Mouse (Mus musculus): Measurements from ENCODE around the gene Elavl3. TPM values are rescaled to one million over a fixed set of nuclear protein-coding genes. Genes with fewer than 3 reads are reported as not detected.

Gene Elavl3
- total and polyA plus RNA-seq, 3 experiments = 0.15 to 1.1 TPM; not detected in 1

- TF ChIP-seq JUND (IDR thresholded peaks at IDR 0.05; ENCODE audit: low read depth, low read length) (no peak), BHLHE40 (IDR thresholded peaks at IDR 0.05; ENCODE audit: borderline replicate concordance, low read depth, low read length) (no peak), RAD21 (IDR thresholded peaks at IDR 0.05; ENCODE audit: low read depth, low read length) (no peak), ZMIZ1 (IDR thresholded peaks at IDR 0.05; ENCODE audit: low read depth, low read length) (peak; percentile 97), MAFK (IDR thresholded peaks at IDR 0.05; ENCODE audit: borderline replicate concordance, low read depth, low read length) (no peak; the same call in 1 of the 2 replicates), CHD2 (IDR thresholded peaks at IDR 0.05; ENCODE audit: low read length) (0 out of 2 replicates have a peak, but pooled peaks have one; percentile 19), MYC (IDR thresholded peaks at IDR 0.05; ENCODE audit: low read depth, low read length) (peak; percentile 53; the same call in 1 of the 2 replicates), RCOR1 (IDR thresholded peaks at IDR 0.05; ENCODE audit: low read depth, low read length) (no peak), MAZ (IDR thresholded peaks at IDR 0.05; ENCODE audit: low read depth, low read length) (peak; percentile 98), ZNF384 (IDR thresholded peaks at IDR 0.05; ENCODE audit: low read depth, low read length) (no peak; the same call in 1 of the 2 replicates), USF1 (IDR thresholded peaks at IDR 0.05; ENCODE audit: low read depth, low read length) (peak; percentile 65), NELFE (IDR thresholded peaks at IDR 0.05; ENCODE audit: low read depth, low read length) (peak; percentile 95), MEF2A (IDR thresholded peaks at IDR 0.05; ENCODE audit: extremely low read depth, insufficient replicate concordance, low read depth, low read length, poor library complexity, severe bottlenecking) (no peak), MYB (IDR thresholded peaks at IDR 0.05; ENCODE audit: low read depth, low read length) (peak; percentile 68), TBP (IDR thresholded peaks at IDR 0.05; ENCODE audit: low read depth, low read length) (peak; percentile 76), TAL1 (IDR thresholded peaks at IDR 0.05; ENCODE audit: low read length) (no peak), ELF1 (IDR thresholded peaks at IDR 0.05; ENCODE audit: low read depth, low read length) (peak; percentile 92), CHD1 (IDR thresholded peaks at IDR 0.05; ENCODE audit: low read depth, low read length) (no peak), TCF12 (IDR thresholded peaks at IDR 0.05; ENCODE audit: low read depth, low read length) (peak; percentile 83), KAT2A (conservative IDR thresholded peaks at IDR 0.05; ENCODE audit: low read depth, low read length) (peak; percentile 96)
Observed at GRCm38 (mm10) chr9:22070791-22071573, 19.2 kb upstream of the Elavl3 start, which contains the start of the genes Gm49318 and Zfp653 (continued).

GRCm38 (mm10) chr9:22069881-22070553, 18.2 kb upstream of the Elavl3 start:
- Histone ChIP-seq H3K4me1 (ENCODE audit: control insufficient read depth in 1 of 2, insufficient read depth in 2 of 2, low read length in 2 of 2) (peaks cover 1 to 10% of the 10 kb centered on the region in 2 experiments), H3K79me2 (ENCODE audit: control insufficient read depth, insufficient read depth, low read length, poor library complexity) (peaks cover 6% of the 10 kb centered on the region), H3K9ac (ENCODE audit: control insufficient read depth, low read depth, low read length, poor library complexity, severe bottlenecking) (peak overlapping the region; percentile 41), H3K27me3 (ENCODE audit: control insufficient read depth in 1 of 2, insufficient read depth in 2 of 2, low read length in 2 of 2) (no peaks in the 10 kb centered on the region), H3K27ac (ENCODE audit: control insufficient read depth, low read depth, low read length) (no peak overlapping the region), H3K9me3 (replicated peaks; ENCODE audit: insufficient read depth, low read length) (no peaks in the 10 kb centered on the region), H3K36me3 (ENCODE audit: control insufficient read depth in 1 of 2, insufficient read depth in 2 of 2, low read length in 2 of 2) (peaks cover 2 to 6% of the 10 kb centered on the region in 2 experiments; a peak in 2 of 4 replicates), H3K4me3 (ENCODE audit: control insufficient read depth in 1 of 2, insufficient read depth in 1 of 2, low read depth in 2 of 2, low read length in 2 of 2) (peak overlapping the region; percentile 55 to 78)
- TF ChIP-seq MAZ (IDR thresholded peaks at IDR 0.05; ENCODE audit: low read depth, low read length) (no peak), GATA1 (IDR thresholded peaks at IDR 0.05; ENCODE audit: low read depth, low read length) (no peak), TCF12 (IDR thresholded peaks at IDR 0.05; ENCODE audit: low read depth, low read length) (no peak), MAX (IDR thresholded peaks at IDR 0.05; ENCODE audit: low read length) (no peak), MYC (IDR thresholded peaks at IDR 0.05; ENCODE audit: low read depth, low read length) (0 out of 2 replicates have a peak, but pooled peaks have one; percentile 5), TBP (IDR thresholded peaks at IDR 0.05; ENCODE audit: low read depth, low read length) (no peak), BHLHE40 (IDR thresholded peaks at IDR 0.05; ENCODE audit: borderline replicate concordance, low read depth, low read length) (no peak), ZNF384 (IDR thresholded peaks at IDR 0.05; ENCODE audit: low read depth, low read length) (no peak), NRF1 (IDR thresholded peaks at IDR 0.05; ENCODE audit: insufficient read depth, low read depth, low read length, poor library complexity, severe bottlenecking) (no peak), MAFK (IDR thresholded peaks at IDR 0.05; ENCODE audit: borderline replicate concordance, low read depth, low read length) (no peak), POLR2AphosphoS5 (IDR thresholded peaks at IDR 0.05; ENCODE audit: borderline replicate concordance, low read depth, low read length) (no peak; the same call in 1 of the 2 replicates), MYB (IDR thresholded peaks at IDR 0.05; ENCODE audit: low read depth, low read length) (no peak), TAL1 (IDR thresholded peaks at IDR 0.05; ENCODE audit: low read length) (no peak), RAD21 (IDR thresholded peaks at IDR 0.05; ENCODE audit: low read depth, low read length) (peak; percentile 9), SMC3 (IDR thresholded peaks at IDR 0.05; ENCODE audit: low read depth, low read length) (no peak), RCOR1 (IDR thresholded peaks at IDR 0.05; ENCODE audit: low read depth, low read length) (no peak), ZC3H11A (IDR thresholded peaks at IDR 0.05; ENCODE audit: low read depth, low read length) (peak; percentile 22; the same call in 1 of the 2 replicates), MXI1 (IDR thresholded peaks at IDR 0.05; ENCODE audit: low read depth, low read length) (no peak), GABPA (IDR thresholded peaks at IDR 0.05; ENCODE audit: low read depth, low read length) (no peak), CTCF (IDR thresholded peaks at IDR 0.05 in 2 of 3, conservative IDR thresholded peaks at IDR 0.05 in 1 of 3; ENCODE audit: control insufficient read depth in 1 of 3, insufficient read depth in 1 of 3, low read depth in 2 of 3, low read length in 3 of 3, poor library complexity in 1 of 3, severe bottlenecking in 1 of 3) (0 out of 6 replicates have a peak, but pooled peaks of 1 of the 3 experiments have one; percentile 1)
- DNase-seq (ENCODE audit: low read depth, low spot score) = no peak

Measured in MEL (cell line).